Mouse (Mus musculus) CD4-positive, CD25-positive, alpha-beta regulatory T cell, adult 4 months (primary cell): ENCODE measurements around the gene Cyp2a4. TPM values are rescaled to one million over a fixed set of nuclear protein-coding genes. Genes with fewer than 3 reads are reported as not detected.
"Not testable (repeated sequence)": the region's sequence is repeated elsewhere in the genome, so short reads cannot be mapped to it uniquely, and the experiment has no call there.

Source experiments
- ATAC-seq: one replicate; pipeline ENCODE4 v1.8.0; 2017
- polyA plus RNA-seq, 2 experiments: library from polyadenylated mRNA; unstranded; fragments of 100-300 nt; shearing (Covaris generic); gene quantifications; one replicate each; pipeline ENCODE4 v1.2.1; 2017

Cyp2a4 gene
- not detected for polyA plus RNA-seq

- not testable (repeated sequence) for ATAC-seq
Observed at GRCm38 (mm10) chr7:26306926-26307325, at the start of gene Cyp2a4. Cyp2a4 (plus strand) TSS chr7:26307169.

DNA sequence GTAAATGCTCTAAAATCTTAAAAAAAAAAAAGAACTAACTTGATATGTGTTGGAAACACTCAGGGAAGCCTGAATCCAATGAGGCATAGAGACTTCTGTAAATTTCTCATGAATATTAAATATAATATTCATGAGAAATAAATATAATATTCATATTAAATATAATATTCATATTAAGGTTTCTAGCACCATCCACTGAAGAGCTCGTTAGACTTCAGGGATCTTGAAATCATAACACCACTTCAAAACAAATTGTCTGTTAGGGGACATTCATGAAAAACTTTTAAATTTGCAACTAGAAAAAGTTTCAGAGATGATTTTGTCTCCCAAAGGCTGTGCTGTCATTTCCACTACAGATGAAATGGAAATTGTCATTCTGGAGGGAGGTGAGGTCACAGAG, 46.9 kb upstream of the Cyp2a4 start, which contains the start of gene Vmn1r184:
Gene Vmn1r184 (plus strand): TSS at position 301 of the 400 bp plus-strand sequence.
- not testable (repeated sequence) for ATAC-seq

GRCm38 (mm10) chr7:26303429-26304166, 3.4 kb upstream of the Cyp2a4 start:
- ATAC-seq, result not testable (repeated sequence)

DNA sequence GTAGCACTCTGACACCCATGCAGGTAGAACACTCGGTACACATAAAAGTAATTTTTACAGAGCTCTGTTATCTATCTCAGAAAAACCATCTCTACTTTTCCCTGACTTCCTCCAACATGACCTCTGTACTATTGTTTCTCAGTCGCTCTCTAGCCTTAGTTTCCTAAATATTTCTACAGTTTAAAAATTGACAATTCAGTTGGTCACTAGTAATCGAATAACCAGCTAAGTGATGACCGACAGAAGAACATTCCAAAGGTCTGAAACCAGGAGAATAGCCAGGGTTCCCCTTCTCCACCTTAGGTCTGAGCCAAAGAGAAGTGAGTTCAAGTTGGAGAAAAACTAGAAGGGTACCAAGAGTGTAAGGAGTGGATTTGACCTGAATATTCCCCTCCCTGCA, 4.8 kb downstream of the Cyp2a4 start:
- ATAC-seq, result not testable (repeated sequence)

GRCm38 (mm10) chr7:26315194-26315593, 8.2 kb downstream of the Cyp2a4 start:
- not testable (repeated sequence) for ATAC-seq

GRCm38 (mm10) chr7:26315809-26316208, 8.8 kb downstream of the Cyp2a4 start:
- not testable (repeated sequence) for ATAC-seq

DNA sequence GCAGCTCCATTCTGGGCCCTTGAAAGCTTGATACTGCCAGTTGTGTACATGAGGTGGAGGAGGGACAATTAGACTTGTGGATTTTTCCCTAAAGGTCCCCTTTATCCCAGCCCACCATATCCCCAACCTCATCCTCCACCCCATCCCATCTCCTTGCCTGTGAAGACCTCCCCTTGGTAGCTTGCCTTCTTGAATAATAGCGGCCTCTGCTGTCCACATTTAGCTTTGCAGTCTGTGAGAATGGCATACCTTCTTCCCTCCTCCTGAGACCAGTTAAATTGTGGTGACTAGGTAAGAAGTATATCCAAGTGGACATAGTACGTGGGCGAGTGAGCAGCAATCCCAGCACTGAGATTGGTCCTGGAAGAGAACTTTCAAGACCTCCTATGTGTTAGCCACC, 13.4 kb downstream of the Cyp2a4 start:
- ATAC-seq, result not testable (repeated sequence)

- not testable (repeated sequence) for ATAC-seq
Observed at GRCm38 (mm10) chr7:26350177-26350576, 43.2 kb downstream of the Cyp2a4 start.

GRCm38 (mm10) chr7:26352258-26352657, 45.3 kb downstream of the Cyp2a4 start:
- not testable (repeated sequence) for ATAC-seq

DNA sequence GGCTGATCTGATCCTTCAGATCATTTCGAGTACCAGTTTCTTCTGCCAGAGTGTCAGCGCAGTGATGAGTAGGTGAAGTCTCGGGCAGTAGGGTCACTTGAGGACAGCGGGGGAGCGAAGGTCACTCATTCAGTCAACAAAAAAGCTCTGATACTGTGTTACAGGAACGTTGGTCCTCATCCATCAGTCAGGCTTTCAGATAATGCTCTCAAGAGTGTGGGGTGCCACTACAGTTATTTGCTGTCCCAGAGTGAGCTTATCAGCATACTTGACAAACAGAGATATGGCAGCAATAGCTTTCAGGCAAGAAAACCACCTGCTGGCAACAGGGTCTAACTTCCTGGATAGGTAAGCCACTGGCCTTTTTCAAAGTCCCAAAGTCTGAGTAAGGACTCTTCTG, 49.8 kb downstream of the Cyp2a4 start:
- not testable (repeated sequence) for ATAC-seq

Other genes starting within 250 kb of the Cyp2a4 start
- gene Cyp2b13, start 245.7 kb upstream of the Cyp2a4 start, polyA plus RNA-seq, result not detected
- gene Cyp2b9, start 133.8 kb upstream of the Cyp2a4 start, polyA plus RNA-seq, result not detected
- gene Vmn1r184, start 46.8 kb upstream of the Cyp2a4 start, polyA plus RNA-seq, result not detected
- not detected for gene Nlrp9c, start 96.5 kb downstream of the Cyp2a4 start, polyA plus RNA-seq
- gene Nlrp4a, start 127.9 kb downstream of the Cyp2a4 start, polyA plus RNA-seq, result not detected
- not detected for gene Nlrp9a, start 227.9 kb downstream of the Cyp2a4 start, polyA plus RNA-seq